Mouse (Mus musculus): ENCODE results near the gene Hnrnpul1.
A peak's percentile ranks its signal among the peaks of the same experiment; 100 is the strongest.

The Hnrnpul1 gene

GRCm38 (mm10) chr7:25718788-25719417 is 35.7 kb downstream of the Hnrnpul1 start, which contains the start of gene Ccdc97:
TSS of gene Ccdc97 (minus strand) at chr7:25719088.
- DNase-seq = peak; percentile 94 to 95

- DNase-seq = no peak
Measured at GRCm38 (mm10) chr7:25717478-25717877, 37.1 kb downstream of the Hnrnpul1 start.

GRCm38 (mm10) chr7:25715731-25716271 is 38.8 kb downstream of the Hnrnpul1 start:
- no peak for DNase-seq

- no peak for DNase-seq
Measured at GRCm38 (mm10) chr7:25714581-25714980, 40.0 kb downstream of the Hnrnpul1 start.

GRCm38 (mm10) chr7:25712801-25713200 is 41.8 kb downstream of the Hnrnpul1 start:
- no peak for DNase-seq

- peak; percentile 62 to 68 for DNase-seq
Measured at GRCm38 (mm10) chr7:25711731-25712197, 42.8 kb downstream of the Hnrnpul1 start.

- DNase-seq = peak; percentile 34 to 49
Measured at GRCm38 (mm10) chr7:25711165-25711564, 43.4 kb downstream of the Hnrnpul1 start.

GRCm38 (mm10) chr7:25710519-25711130 is 43.9 kb downstream of the Hnrnpul1 start:
- DNase-seq = peak; percentile 38 to 39

GRCm38 (mm10) chr7:25709961-25710360 is 44.6 kb downstream of the Hnrnpul1 start:
- DNase-seq = peak; percentile 52 to 59

- DNase-seq = no peak
Measured at GRCm38 (mm10) chr7:25707581-25708292, 46.8 kb downstream of the Hnrnpul1 start.

- no peak for DNase-seq
Measured at GRCm38 (mm10) chr7:25706578-25707170, 47.9 kb downstream of the Hnrnpul1 start.

- DNase-seq = peak; percentile 75 to 85
Measured at GRCm38 (mm10) chr7:25705801-25706251, 48.7 kb downstream of the Hnrnpul1 start.

GRCm38 (mm10) chr7:25704716-25705364 is 49.7 kb downstream of the Hnrnpul1 start:
- DNase-seq = peak in 1 of 2 experiments; percentile 41

GRCm38 (mm10) chr7:25703793-25704494 is 50.6 kb downstream of the Hnrnpul1 start:
- DNase-seq = no peak

- DNase-seq = no peak
Measured at GRCm38 (mm10) chr7:25702350-25702749, 52.2 kb downstream of the Hnrnpul1 start.

- no peak for DNase-seq
Measured at GRCm38 (mm10) chr7:25700732-25701131, 53.8 kb downstream of the Hnrnpul1 start.

- DNase-seq = no peak
Measured at GRCm38 (mm10) chr7:25699851-25700250, 54.7 kb downstream of the Hnrnpul1 start.

- DNase-seq = no peak
Measured at GRCm38 (mm10) chr7:25694104-25694503, 60.5 kb downstream of the Hnrnpul1 start.

GRCm38 (mm10) chr7:25690051-25690450 is 64.5 kb downstream of the Hnrnpul1 start:
- DNase-seq = no peak

- no peak for DNase-seq
Measured at GRCm38 (mm10) chr7:25689603-25690021, 64.9 kb downstream of the Hnrnpul1 start.

- DNase-seq = peak; percentile 49 to 50
Measured at GRCm38 (mm10) chr7:25688810-25689586, 65.6 kb downstream of the Hnrnpul1 start.

Data from cerebellum, postnatal 14 days (tissue).